Mouse (Mus musculus) megakaryocyte, embryonic 14.5 days (primary cell): Measurements from ENCODE around the gene Zc3h12b.

Source experiments
- FLI1 ChIP-seq: IDR thresholded peaks from 2 replicates; pipeline ENCODE4 v1.6.1; 2012; ENCODE audit warnings: low read length, inconsistent platforms, mixed read lengths
- GATA1 ChIP-seq: IDR thresholded peaks from 3 replicates; pipeline ENCODE4 v1.6.1; 2012; ENCODE audit warnings: mixed read lengths, low read length, inconsistent platforms, borderline replicate concordance

DNA sequence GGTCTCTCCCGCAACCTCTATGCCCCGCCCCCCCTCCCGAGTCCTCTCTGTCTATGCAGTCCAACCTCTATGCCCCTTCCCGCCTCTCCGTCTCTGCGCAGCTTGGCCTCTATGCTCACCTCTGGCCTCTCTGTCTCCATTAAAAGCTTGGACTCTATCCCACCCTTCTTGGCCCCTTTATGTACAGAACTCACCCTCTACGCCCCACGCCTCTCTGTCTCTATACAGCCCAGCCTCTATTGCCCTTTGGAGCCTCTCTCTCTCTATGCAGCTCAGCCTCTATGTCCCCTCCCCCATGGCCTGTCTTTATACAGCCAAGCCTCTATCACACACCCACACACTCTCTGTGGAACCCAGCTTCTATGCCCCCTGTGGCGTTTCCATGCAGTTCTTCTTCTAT, 258.5 kb downstream of the Zc3h12b start:
- no peak for TF ChIP-seq FLI1
- no peak for TF ChIP-seq GATA1
